Mouse (Mus musculus): ENCODE results near the gene Os9. TPM values are rescaled to one million over a fixed set of nuclear protein-coding genes. Genes with fewer than 3 reads are reported as not detected.

Gene Os9
- total and polyA plus RNA-seq, 3 experiments, result 42.4 to 60.4 TPM; not detected in 1

- no peak for TF ChIP-seq USF2 (IDR thresholded peaks at IDR 0.05; ENCODE audit: borderline replicate concordance in 1 of 2, insufficient read depth in 1 of 2, low read depth in 1 of 2, low read length in 2 of 2)
- TF ChIP-seq ZMIZ1 (IDR thresholded peaks at IDR 0.05; ENCODE audit: low read depth, low read length), result no peak
- TF ChIP-seq MYC (IDR thresholded peaks at IDR 0.05; ENCODE audit: low read depth, low read length), result no peak
- TF ChIP-seq ZC3H11A (IDR thresholded peaks at IDR 0.05; ENCODE audit: low read depth, low read length), result no peak
- TF ChIP-seq POLR2AphosphoS2 (IDR thresholded peaks at IDR 0.05; ENCODE audit: low read length), result no peak
- TF ChIP-seq E2F4 (IDR thresholded peaks at IDR 0.05; ENCODE audit: borderline replicate concordance, low read depth, low read length), result no peak
- TF ChIP-seq RCOR1 (IDR thresholded peaks at IDR 0.05; ENCODE audit: low read depth, low read length), result no peak
- TF ChIP-seq RAD21 (IDR thresholded peaks at IDR 0.05; ENCODE audit: low read depth, low read length), result no peak
- TF ChIP-seq MAZ (IDR thresholded peaks at IDR 0.05; ENCODE audit: low read depth, low read length), result no peak
- Histone ChIP-seq H3K79me2 (ENCODE audit: control insufficient read depth, insufficient read depth, low read length, poor library complexity) (no peaks in the 10 kb centered on the region), H3K27me3 (ENCODE audit: control insufficient read depth in 1 of 2, insufficient read depth in 2 of 2, low read length in 2 of 2) (no peaks in the 10 kb centered on the region), H3K4me1 (ENCODE audit: control insufficient read depth in 1 of 2, insufficient read depth in 2 of 2, low read length in 2 of 2) (peaks cover 2 to 20% of the 10 kb centered on the region in 2 experiments), H3K9me3 (replicated peaks; ENCODE audit: insufficient read depth, low read length) (no peaks in the 10 kb centered on the region), H3K4me3 (ENCODE audit: control insufficient read depth in 1 of 2, insufficient read depth in 1 of 2, low read depth in 2 of 2, low read length in 2 of 2) (no peak overlapping the region), H3K9ac (ENCODE audit: control insufficient read depth, low read depth, low read length, poor library complexity, severe bottlenecking) (no peak overlapping the region), H3K36me3 (ENCODE audit: control insufficient read depth in 1 of 2, insufficient read depth in 2 of 2, low read length in 2 of 2) (peaks cover 2 to 7% of the 10 kb centered on the region in 2 experiments; a peak in 2 of 4 replicates), H3K27ac (ENCODE audit: control insufficient read depth, low read depth, low read length) (no peak overlapping the region)
- DNase-seq (ENCODE audit: low read depth, low spot score), result no peak
Observed at GRCm38 (mm10) chr10:127099868-127100267, 21.1 kb downstream of the Os9 start.

- H3K36me3 ChIP-seq (ENCODE audit: control insufficient read depth in 1 of 2, insufficient read depth in 2 of 2, low read length in 2 of 2), result peaks cover 2 to 7% of the 10 kb centered on the region in 2 experiments; a peak in 2 of 4 replicates
- TF ChIP-seq HCFC1 (IDR thresholded peaks at IDR 0.05; ENCODE audit: low read depth, low read length) (no peak), MXI1 (IDR thresholded peaks at IDR 0.05; ENCODE audit: low read depth, low read length) (no peak), RAD21 (IDR thresholded peaks at IDR 0.05; ENCODE audit: low read depth, low read length) (no peak), JUND (IDR thresholded peaks at IDR 0.05; ENCODE audit: low read depth, low read length) (no peak)
Observed at GRCm38 (mm10) chr10:127099191-127099590, 21.7 kb downstream of the Os9 start.

GRCm38 (mm10) chr10:127098514-127098913, 22.4 kb downstream of the Os9 start:
- no peak for DNase-seq (ENCODE audit: low read depth, low spot score)

More at GRCm38 (mm10) chr10:127099191-127099590, 21.7 kb downstream of the Os9 start:
- peaks cover 2 to 20% of the 10 kb centered on the region in 2 experiments for H3K4me1 ChIP-seq (ENCODE audit: control insufficient read depth in 1 of 2, insufficient read depth in 2 of 2, low read length in 2 of 2)
- DNase-seq (ENCODE audit: low read depth, low spot score), result no peak
- H3K79me2 ChIP-seq (ENCODE audit: control insufficient read depth, insufficient read depth, low read length, poor library complexity), result no peaks in the 10 kb centered on the region
- no peak overlapping the region for H3K27ac ChIP-seq (ENCODE audit: control insufficient read depth, low read depth, low read length)
- no peak overlapping the region for H3K4me3 ChIP-seq (ENCODE audit: control insufficient read depth in 1 of 2, insufficient read depth in 1 of 2, low read depth in 2 of 2, low read length in 2 of 2)
- H3K27me3 ChIP-seq (ENCODE audit: control insufficient read depth in 1 of 2, insufficient read depth in 2 of 2, low read length in 2 of 2), result no peaks in the 10 kb centered on the region
- H3K9ac ChIP-seq (ENCODE audit: control insufficient read depth, low read depth, low read length, poor library complexity, severe bottlenecking), result no peak overlapping the region
- H3K9me3 ChIP-seq (replicated peaks; ENCODE audit: insufficient read depth, low read length), result no peaks in the 10 kb centered on the region

More at GRCm38 (mm10) chr10:127098514-127098913, 22.4 kb downstream of the Os9 start:
- Histone ChIP-seq H3K4me1 (ENCODE audit: control insufficient read depth in 1 of 2, insufficient read depth in 2 of 2, low read length in 2 of 2) (peaks cover 2 to 13% of the 10 kb centered on the region in 2 experiments), H3K4me3 (ENCODE audit: control insufficient read depth in 1 of 2, insufficient read depth in 1 of 2, low read depth in 2 of 2, low read length in 2 of 2) (no peak overlapping the region), H3K9ac (ENCODE audit: control insufficient read depth, low read depth, low read length, poor library complexity, severe bottlenecking) (no peak overlapping the region), H3K27me3 (ENCODE audit: control insufficient read depth in 1 of 2, insufficient read depth in 2 of 2, low read length in 2 of 2) (no peaks in the 10 kb centered on the region), H3K79me2 (ENCODE audit: control insufficient read depth, insufficient read depth, low read length, poor library complexity) (no peaks in the 10 kb centered on the region), H3K9me3 (replicated peaks; ENCODE audit: insufficient read depth, low read length) (no peaks in the 10 kb centered on the region), H3K27ac (ENCODE audit: control insufficient read depth, low read depth, low read length) (no peak overlapping the region), H3K36me3 (ENCODE audit: control insufficient read depth in 1 of 2, insufficient read depth in 2 of 2, low read length in 2 of 2) (peaks cover 2% of the 10 kb centered on the region in 2 experiments; a peak in 2 of 4 replicates)
- TF ChIP-seq NELFE (IDR thresholded peaks at IDR 0.05; ENCODE audit: low read depth, low read length) (no peak), USF2 (IDR thresholded peaks at IDR 0.05; ENCODE audit: borderline replicate concordance in 1 of 2, insufficient read depth in 1 of 2, low read depth in 1 of 2, low read length in 2 of 2) (no peak), GATA1 (IDR thresholded peaks at IDR 0.05; ENCODE audit: low read depth, low read length) (no peak), NRF1 (IDR thresholded peaks at IDR 0.05; ENCODE audit: insufficient read depth, low read depth, low read length, poor library complexity, severe bottlenecking) (no peak), TBP (IDR thresholded peaks at IDR 0.05; ENCODE audit: low read depth, low read length) (no peak), JUND (IDR thresholded peaks at IDR 0.05; ENCODE audit: low read depth, low read length) (no peak), RAD21 (IDR thresholded peaks at IDR 0.05; ENCODE audit: low read depth, low read length) (no peak), POLR2AphosphoS2 (IDR thresholded peaks at IDR 0.05; ENCODE audit: low read length) (no peak), CTCF (IDR thresholded peaks at IDR 0.05 in 2 of 3, conservative IDR thresholded peaks at IDR 0.05 in 1 of 3; ENCODE audit: control insufficient read depth in 1 of 3, insufficient read depth in 1 of 3, low read depth in 2 of 3, low read length in 3 of 3, poor library complexity in 1 of 3, severe bottlenecking in 1 of 3) (no peak), HCFC1 (IDR thresholded peaks at IDR 0.05; ENCODE audit: low read depth, low read length) (no peak), EP300 (IDR thresholded peaks at IDR 0.05; ENCODE audit: low read depth in 1 of 2, low read length in 2 of 2) (no peak), MAFK (IDR thresholded peaks at IDR 0.05; ENCODE audit: borderline replicate concordance, low read depth, low read length) (no peak), CHD1 (IDR thresholded peaks at IDR 0.05; ENCODE audit: low read depth, low read length) (no peak), SIN3A (IDR thresholded peaks at IDR 0.05; ENCODE audit: low read length) (no peak), MAZ (IDR thresholded peaks at IDR 0.05; ENCODE audit: low read depth, low read length) (no peak), MXI1 (IDR thresholded peaks at IDR 0.05; ENCODE audit: low read depth, low read length) (no peak)

Data from MEL (cell line).